Mouse (Mus musculus) frontal cortex, adult 2 months (tissue): ENCODE results near the gene Arpc1b. TPM values are rescaled to one million over a fixed set of nuclear protein-coding genes. Genes with fewer than 3 reads are reported as not detected.

ENCODE experiments used
- DNase-seq, 2 experiments: peaks; one replicate each; pipeline ENCODE4 v3.0.0; 2022; ENCODE audit warnings: low spot score in 1 of 2; ENCODE audit errors: extremely low spot score in 1 of 2
- polyA plus RNA-seq: library from polyadenylated mRNA; depleted of rRNA; stranded (reverse); fragments of >200 nt; gene quantifications from 2 replicates; pipeline ENCODE4 v1.2.3, GENCODE M21; 2012; rRNA removed

Arpc1b gene
- polyA plus RNA-seq, 1 experiment, result 73.6 TPM

- DNase-seq, result no peak
Measured at GRCm38 (mm10) chr5:145152690-145153089, 38.7 kb downstream of the Arpc1b start.

- DNase-seq, result no peak
Measured at GRCm38 (mm10) chr5:145161361-145161760, 47.3 kb downstream of the Arpc1b start.

- peak in 1 of 2 experiments; percentile 36 for DNase-seq
Measured at GRCm38 (mm10) chr5:145164710-145165109, 50.7 kb downstream of the Arpc1b start.

GRCm38 (mm10) chr5:145165184-145165583 lies 51.2 kb downstream of the Arpc1b start:
- no peak for DNase-seq

- peak; percentile 98 to 100 for DNase-seq
Measured at GRCm38 (mm10) chr5:145166536-145167305, 52.7 kb downstream of the Arpc1b start, which contains the start of the genes Ptcd1 and Cpsf4. Ptcd1 (minus strand) TSS chr5:145167108. Cpsf4 (plus strand) TSS chr5:145167213.

- no peak for DNase-seq
Measured at GRCm38 (mm10) chr5:145167306-145167661, 53.3 kb downstream of the Arpc1b start.

- no peak for DNase-seq
Measured at GRCm38 (mm10) chr5:145178461-145178980, 64.5 kb downstream of the Arpc1b start.

Other genes with a start within 250 kb of the Arpc1b start
- 25.6 and 28.2 TPM in 2 replicates for gene Smurf1, start 148.4 kb upstream of the Arpc1b start, polyA plus RNA-seq
- gene Gm4871, start 81.5 kb upstream of the Arpc1b start, polyA plus RNA-seq, result not detected in 2 replicates
- gene 1700018F24Rik, start 71.2 kb upstream of the Arpc1b start, polyA plus RNA-seq, result not detected in 2 replicates
- 210 and 216 TPM in 2 replicates for gene Arpc1a, start 30.4 kb upstream of the Arpc1b start, polyA plus RNA-seq
- gene Kpna7, start 30.2 kb upstream of the Arpc1b start, polyA plus RNA-seq, result not detected in 2 replicates
- 97.9 and 101 TPM in 2 replicates for gene Pdap1, start 26.0 kb downstream of the Arpc1b start, polyA plus RNA-seq
- gene Bud31, start 26.1 kb downstream of the Arpc1b start, polyA plus RNA-seq, result 92.0 and 93.3 TPM in 2 replicates
- 19.3 and 21.1 TPM in 2 replicates for gene Ptcd1, start 52.9 kb downstream of the Arpc1b start, polyA plus RNA-seq
- gene Cpsf4, start 53.0 kb downstream of the Arpc1b start, polyA plus RNA-seq, result 51.7 and 57.8 TPM in 2 replicates
- 324 and 327 TPM in 2 replicates for gene Atp5j2, start 77.8 kb downstream of the Arpc1b start, polyA plus RNA-seq
- 6.6 and 8.5 TPM in 2 replicates for gene Zkscan14, start 87.7 kb downstream of the Arpc1b start, polyA plus RNA-seq
- gene Zkscan5, start 90.3 kb downstream of the Arpc1b start, polyA plus RNA-seq, result 9.5 and 9.7 TPM in 2 replicates
- 20.8 and 20.9 TPM in 2 replicates for gene Zfp655, start 117.5 kb downstream of the Arpc1b start, polyA plus RNA-seq
- gene Zscan25, start 166.3 kb downstream of the Arpc1b start, polyA plus RNA-seq, result 13.9 and 16.1 TPM in 2 replicates
- gene Cyp3a57, start 231.1 kb downstream of the Arpc1b start, polyA plus RNA-seq, result not detected in 2 replicates